Mouse (Mus musculus) activated CD4-positive, CD25-positive, alpha-beta regulatory T cell, adult 4 months (primary cell): ENCODE data around the gene Taf1b. TPM values are rescaled to one million over a fixed set of nuclear protein-coding genes. Genes with fewer than 3 reads are reported as not detected.

ENCODE experiments used
- ATAC-seq: one replicate; pipeline ENCODE4 v1.8.0; 2017
- polyA plus RNA-seq, 2 experiments: library from polyadenylated mRNA; unstranded; fragments of 100-300 nt; shearing (Covaris generic); gene quantifications; one replicate each; pipeline ENCODE4 v1.2.1; 2017

Gene Taf1b
- polyA plus RNA-seq, 2 experiments from 2014 or later, result 66.2 to 68.5 TPM

GRCm38 (mm10) chr12:24552531-24552930, 54.4 kb downstream of the Taf1b start:
- ATAC-seq, result no peak

GRCm38 (mm10) chr12:24555976-24556375, 57.8 kb downstream of the Taf1b start:
- ATAC-seq, result no peak

GRCm38 (mm10) chr12:24563395-24563960, 65.3 kb downstream of the Taf1b start:
- no peak for ATAC-seq

- ATAC-seq, result no peak
Measured at GRCm38 (mm10) chr12:24565311-24565710, 67.2 kb downstream of the Taf1b start.

- no peak for ATAC-seq
Measured at GRCm38 (mm10) chr12:24567606-24568005, 69.4 kb downstream of the Taf1b start.

GRCm38 (mm10) chr12:24571523-24572392, 73.6 kb downstream of the Taf1b start, which contains the start of gene Grhl1:
Grhl1 (plus strand) TSS chr12:24572283.
- peak; percentile 100 for ATAC-seq

GRCm38 (mm10) chr12:24572421-24573274, 74.5 kb downstream of the Taf1b start:
- peak; percentile 9 for ATAC-seq

GRCm38 (mm10) chr12:24573275-24573580, 75.1 kb downstream of the Taf1b start:
- ATAC-seq, result no peak

- no peak for ATAC-seq
Measured at GRCm38 (mm10) chr12:24574870-24575269, 76.7 kb downstream of the Taf1b start.

- ATAC-seq, result no peak
Measured at GRCm38 (mm10) chr12:24580452-24580851, 82.3 kb downstream of the Taf1b start.

- ATAC-seq, result no peak
Measured at GRCm38 (mm10) chr12:24580996-24581683, 83.0 kb downstream of the Taf1b start.

GRCm38 (mm10) chr12:24583653-24584052, 85.5 kb downstream of the Taf1b start:
- no peak for ATAC-seq

- ATAC-seq, result no peak
Measured at GRCm38 (mm10) chr12:24584835-24585234, 86.7 kb downstream of the Taf1b start.

GRCm38 (mm10) chr12:24586193-24586592, 88.0 kb downstream of the Taf1b start:
- ATAC-seq, result no peak

GRCm38 (mm10) chr12:24590371-24590770, 92.2 kb downstream of the Taf1b start:
- no peak for ATAC-seq

GRCm38 (mm10) chr12:24592055-24592454, 93.9 kb downstream of the Taf1b start:
- ATAC-seq, result no peak

- ATAC-seq, result peak; percentile 84
Measured at GRCm38 (mm10) chr12:24592956-24593672, 95.0 kb downstream of the Taf1b start.

GRCm38 (mm10) chr12:24597376-24597775, 99.2 kb downstream of the Taf1b start:
- ATAC-seq, result no peak

GRCm38 (mm10) chr12:24599366-24599895, 101.3 kb downstream of the Taf1b start:
- ATAC-seq, result no peak

GRCm38 (mm10) chr12:24600074-24600473, 101.9 kb downstream of the Taf1b start:
- peak; percentile 62 for ATAC-seq

GRCm38 (mm10) chr12:24600806-24601205, 102.6 kb downstream of the Taf1b start:
- ATAC-seq, result peak; percentile 80

- ATAC-seq, result no peak
Measured at GRCm38 (mm10) chr12:24603266-24603665, 105.1 kb downstream of the Taf1b start.
